Mouse (Mus musculus): ENCODE data around the gene Coq8a.

The Coq8a gene

DNA sequence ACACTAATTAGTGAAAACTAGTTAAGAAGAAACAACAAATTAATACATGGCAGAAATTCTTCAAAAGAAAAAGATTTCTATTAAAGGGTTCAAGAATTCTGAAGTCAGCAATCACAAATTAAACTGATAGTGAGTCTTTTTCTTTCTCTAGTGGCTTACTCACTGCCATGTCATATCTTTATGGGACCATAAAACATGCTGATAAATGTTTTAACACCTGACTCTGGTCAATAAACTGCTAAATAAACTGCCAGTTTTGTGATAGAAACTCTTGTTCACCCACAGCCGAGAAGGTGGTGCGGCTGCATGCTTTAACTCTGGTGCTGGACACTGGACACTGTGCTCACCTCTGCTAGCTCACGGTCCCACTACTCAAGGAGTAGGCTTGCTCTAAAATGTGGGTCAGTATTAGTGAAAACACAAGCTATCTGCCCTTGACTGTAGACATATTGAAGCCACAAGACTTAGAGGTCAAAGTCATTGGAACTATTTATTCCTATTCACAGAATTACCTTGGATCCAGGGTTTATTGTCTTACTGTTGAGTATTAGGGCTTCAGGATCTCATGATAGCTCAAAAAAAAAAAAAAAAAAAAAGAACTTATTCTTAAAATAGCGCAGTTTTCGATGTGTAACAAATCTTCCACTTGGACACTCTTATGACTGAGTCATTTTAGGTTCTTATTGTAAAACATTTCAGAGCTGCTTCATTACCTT lies 71.2 kb downstream of the Coq8a start:
- TF ChIP-seq GATA4 (IDR thresholded peaks at IDR 0.05; ENCODE audit: insufficient replicate concordance, low read length) = no peak

DNA sequence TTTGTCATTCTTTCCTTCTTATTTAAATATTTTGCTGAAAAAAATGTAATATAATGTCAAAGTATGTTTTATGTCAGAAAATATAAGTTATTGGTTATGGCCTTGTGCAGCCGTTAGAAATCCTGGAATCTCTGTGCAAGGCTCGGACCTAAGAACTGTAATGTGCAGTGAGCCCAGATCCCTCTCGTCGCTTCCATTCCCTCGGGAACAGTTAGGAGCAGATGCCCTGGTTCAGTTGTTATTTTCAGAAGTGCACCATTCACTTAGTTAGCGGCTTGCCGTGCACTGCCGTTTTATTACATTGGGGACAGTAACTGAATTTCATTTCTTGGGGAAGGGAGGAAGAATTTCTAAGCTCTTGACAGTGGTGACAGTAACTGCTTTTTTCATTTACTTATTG lies 81.2 kb downstream of the Coq8a start:
- no peak for TF ChIP-seq GATA4 (IDR thresholded peaks at IDR 0.05; ENCODE audit: insufficient replicate concordance, low read length)

DNA sequence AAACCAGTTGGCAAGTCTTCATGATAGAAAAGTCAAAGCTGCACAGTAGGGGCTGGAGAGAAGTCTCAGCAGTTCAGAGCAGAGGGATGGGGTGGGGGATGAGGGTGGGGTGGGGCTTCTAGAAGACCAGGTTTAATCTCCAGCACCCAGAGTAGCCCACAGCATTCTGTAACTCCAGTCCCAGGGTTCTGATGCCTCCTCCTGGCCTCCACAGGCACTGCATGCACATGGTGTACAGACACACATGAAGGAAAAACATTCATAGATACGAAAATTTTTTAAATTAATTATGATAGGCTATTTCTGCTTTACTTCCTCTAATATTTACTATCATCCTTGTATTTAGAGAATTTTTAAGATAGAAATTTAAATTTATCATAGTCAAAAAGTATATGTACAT lies 82.9 kb downstream of the Coq8a start:
- TF ChIP-seq GATA4 (IDR thresholded peaks at IDR 0.05; ENCODE audit: insufficient replicate concordance, low read length) = no peak
